In the genomic region with DNA sequence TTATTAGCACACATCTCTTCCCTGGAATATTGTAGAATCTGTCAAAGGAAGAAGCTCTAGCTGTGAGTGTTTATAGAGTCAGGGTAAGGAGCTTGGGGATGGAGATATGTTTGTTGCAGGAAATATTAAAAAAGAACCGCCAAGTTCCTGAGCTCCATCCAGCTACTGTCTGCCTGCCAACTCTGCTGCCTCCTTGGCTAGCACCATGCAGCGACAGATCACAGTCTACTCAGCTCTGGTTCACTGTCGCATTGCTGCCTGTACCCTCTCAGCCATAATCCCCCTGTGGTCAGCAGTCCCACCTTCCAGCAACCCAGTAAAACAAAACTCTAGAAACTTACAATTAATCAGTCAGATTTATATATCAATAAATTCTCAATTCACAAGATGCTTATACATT, we compare ENCODE assay signal across 20 mouse cellular contexts. TPM values are rescaled to one million over a fixed set of nuclear protein-coding genes. Genes with fewer than 3 reads are reported as not detected.
"Had no signal": no experiment of that assay in that cellular context is flagged by ENCODE, and none has a peak within 500 bp of the region (broad histone marks: within the 10 kb centered on the region; RNA-seq: fewer than 3 reads in every experiment).

No protein-coding gene starts in this region.

- H3K27me3 ChIP-seq: liver, embryonic 13.5 days; midbrain, embryonic 13.5 days; stomach, embryonic 15.5 days had no signal

- H3K36me3 ChIP-seq: limb, embryonic 10.5 days; liver, embryonic 13.5 days; midbrain, embryonic 13.5 days; stomach, embryonic 15.5 days had no signal

- H3K4me1 ChIP-seq: limb, embryonic 10.5 days; liver, embryonic 13.5 days; midbrain, embryonic 13.5 days; stomach, embryonic 15.5 days had no signal

- H3K27ac ChIP-seq: kidney, postnatal 0 days; layer of hippocampus, adult 2 months; limb, embryonic 10.5 days; liver, embryonic 13.5 days; midbrain, embryonic 13.5 days; stomach, embryonic 15.5 days had no signal

- DNase-seq: kidney, adult 9 months; kidney, postnatal 4 days; liver, embryonic 13.5 days; liver, postnatal 0 days; lung, postnatal 36 days; right cerebral cortex, postnatal 14 days; thymus, adult 2 months; thymus, postnatal 25 days had no signal

- H3K4me3 ChIP-seq: layer of hippocampus, adult 2 months; limb, embryonic 10.5 days; liver, embryonic 13.5 days; midbrain, embryonic 13.5 days; stomach, embryonic 15.5 days had no signal

- ATAC-seq: liver, postnatal 0 days; midbrain, embryonic 13.5 days had no signal

- H3K9me3 ChIP-seq: limb, embryonic 10.5 days; liver, embryonic 13.5 days; midbrain, embryonic 13.5 days; stomach, embryonic 15.5 days had no signal

- H3K4me2 ChIP-seq: liver, embryonic 13.5 days; midbrain, embryonic 13.5 days; stomach, embryonic 15.5 days had no signal

- H3K9ac ChIP-seq: liver, embryonic 13.5 days; liver, postnatal 0 days; midbrain, embryonic 13.5 days; stomach, embryonic 15.5 days had no signal

RNA-seq across cellular contexts. Expression of gene Gm21293, which starts 32.7 kb away (rescaled TPM):
- polyA plus RNA-seq: kidney, postnatal 0 days; limb, embryonic 10.5 days; limb, embryonic 14.5 days; liver, embryonic 13.5 days; liver, postnatal 0 days; lung, embryonic 16.5 days; midbrain, embryonic 13.5 days; midbrain, postnatal 0 days; neural tube, embryonic 14.5 days; spleen, adult 2 months; stomach, embryonic 15.5 days; testis, adult 2 months; thymus, adult 2 months; urinary bladder, adult 2 months had no signal

RNA-seq across cellular contexts. Expression of gene Gm6763, which starts 41.3 kb away (rescaled TPM):
- polyA plus RNA-seq: kidney, postnatal 0 days; limb, embryonic 10.5 days; limb, embryonic 14.5 days; liver, embryonic 13.5 days; liver, postnatal 0 days; lung, embryonic 16.5 days; midbrain, embryonic 13.5 days; midbrain, postnatal 0 days; neural tube, embryonic 14.5 days; spleen, adult 2 months; stomach, embryonic 15.5 days; testis, adult 2 months; thymus, adult 2 months; urinary bladder, adult 2 months had no signal

RNA-seq across cellular contexts. Expression of gene Gm8764, which starts 49.8 kb away (rescaled TPM):
- polyA plus RNA-seq: kidney, postnatal 0 days; limb, embryonic 10.5 days; limb, embryonic 14.5 days; liver, embryonic 13.5 days; liver, postnatal 0 days; lung, embryonic 16.5 days; midbrain, embryonic 13.5 days; midbrain, postnatal 0 days; neural tube, embryonic 14.5 days; spleen, adult 2 months; stomach, embryonic 15.5 days; testis, adult 2 months; thymus, adult 2 months; urinary bladder, adult 2 months had no signal

RNA-seq across cellular contexts. Expression of gene Gm21304, which starts 58.3 kb away (rescaled TPM):
- polyA plus RNA-seq: kidney, postnatal 0 days; limb, embryonic 10.5 days; limb, embryonic 14.5 days; liver, embryonic 13.5 days; liver, postnatal 0 days; lung, embryonic 16.5 days; midbrain, embryonic 13.5 days; midbrain, postnatal 0 days; neural tube, embryonic 14.5 days; spleen, adult 2 months; stomach, embryonic 15.5 days; testis, adult 2 months; thymus, adult 2 months; urinary bladder, adult 2 months had no signal
